Mouse (Mus musculus) midbrain, embryonic 12.5 days (tissue): ENCODE results near the gene Map1lc3a. TPM values are rescaled to one million over a fixed set of nuclear protein-coding genes. Genes with fewer than 3 reads are reported as not detected.

Experiments used
- ATAC-seq: fragments of 200-750 bp; cut with Nextera tagmentation; 2 replicates; pipeline ENCODE4 v1.8.0; 2017; ENCODE audit warnings: low read depth, moderate TSS enrichment, moderate library complexity; ENCODE audit not compliant: low FRiP score
- H3K27ac ChIP-seq: fragments of 300-500 bp; sonication (generic); replicated peaks from 2 replicates; pipeline ENCODE4 v1.5.1; 2016; ENCODE audit warnings: mild to moderate bottlenecking
- H3K27me3 ChIP-seq: fragments of 300-500 bp; sonication (generic); 2 replicates; pipeline ENCODE4 v1.6.1; 2016; ENCODE audit warnings: mild to moderate bottlenecking
- H3K36me3 ChIP-seq: fragments of 300-500 bp; sonication (generic); 2 replicates; pipeline ENCODE4 v1.6.1; 2016
- H3K4me1 ChIP-seq: fragments of 300-500 bp; sonication (generic); 2 replicates; pipeline ENCODE4 v1.6.1; 2016
- H3K4me2 ChIP-seq: fragments of 300-500 bp; sonication (generic); replicated peaks from 2 replicates; pipeline ENCODE4 v1.6.1; 2016; ENCODE audit warnings: mild to moderate bottlenecking, moderate library complexity
- H3K4me3 ChIP-seq: fragments of 300-500 bp; sonication (generic); 2 replicates; pipeline ENCODE4 v1.5.1; 2016; ENCODE audit warnings: mild to moderate bottlenecking
- H3K9ac ChIP-seq: fragments of 300-500 bp; sonication (generic); replicated peaks from 2 replicates; pipeline ENCODE4 v1.6.1; 2016; ENCODE audit warnings: mild to moderate bottlenecking, moderate library complexity
- H3K9me3 ChIP-seq: fragments of 300-500 bp; sonication (generic); 2 replicates; pipeline ENCODE4 v1.6.1; 2016; ENCODE audit warnings: mild to moderate bottlenecking
- WGBS: fragments of 180-500 bp; shearing (Covaris S2); methylation state at CpG from one replicate; pipeline ENCODE4 v1.1.7; 2016; 5-methylcytosine and 5-hydroxymethylcytosine counted together
- polyA plus RNA-seq: library from polyadenylated mRNA; unstranded; fragments of >200 nt; fragmentation: Nextera tagmentation; extraction: Ambion mirVana; gene quantifications from 2 replicates; pipeline ENCODE4 v1.2.1, GENCODE M21; 2016

Map1lc3a gene
- polyA plus RNA-seq: 193 and 205 TPM in 2 replicates

- Histone ChIP-seq H3K4me3 (peak within 1 kb of the TSS; percentile 92), H3K9me3 (no peaks in the 10 kb centered on the region), H3K36me3 (peaks cover 20% of the 10 kb centered on the region), H3K4me1 (peaks cover 12% of the 10 kb centered on the region), H3K27ac (peak within 1 kb of the TSS; percentile 76), H3K4me2 (peak within 1 kb of the TSS; percentile 80), H3K9ac (peak within 1 kb of the TSS; percentile 92), H3K27me3 (no peaks in the 10 kb centered on the region)
- peak; percentile 92 for ATAC-seq
- WGBS: 2% methylated on average over 47 of the region's 47 CpGs
These were observed at the start of gene Map1lc3a for GRCm38 (mm10) chr2:155276195-155276594. Gene Map1lc3a, plus strand, starts transcription at chr2:155276297.

- 4% methylated on average over 13 of the region's 13 CpGs for WGBS
- H3K36me3 ChIP-seq: 0 out of 2 replicates have a peak, but pooled peaks cover 3% of the 10 kb centered on the region
These were observed 40.2 kb upstream of the Map1lc3a start for GRCm38 (mm10) chr2:155235746-155236361.

GRCm38 (mm10) chr2:155236362-155236992, 39.6 kb upstream of the Map1lc3a start, which contains the start of gene Dynlrb1:
Gene Dynlrb1, plus strand, starts transcription at chr2:155236533.
- Histone ChIP-seq H3K36me3 (peaks cover 7% of the 10 kb centered on the region), H3K9ac (peak within 1 kb of the TSS; percentile 93), H3K27me3 (no peaks in the 10 kb centered on the region), H3K9me3 (no peaks in the 10 kb centered on the region), H3K4me3 (peak within 1 kb of the TSS; percentile 80), H3K27ac (peak within 1 kb of the TSS; percentile 91), H3K4me1 (peaks cover 23% of the 10 kb centered on the region), H3K4me2 (peak within 1 kb of the TSS; percentile 90)
- WGBS: under 1% methylated on average over 50 of the region's 50 CpGs
- peak; percentile 99 for ATAC-seq

More at GRCm38 (mm10) chr2:155235746-155236361, 40.2 kb upstream of the Map1lc3a start:
- peak overlapping the region; percentile 93 for H3K9ac ChIP-seq
- H3K27me3 ChIP-seq: no peaks in the 10 kb centered on the region
- ATAC-seq: peak; percentile 93
- peak overlapping the region; percentile 91 for H3K27ac ChIP-seq
- H3K4me2 ChIP-seq: peak overlapping the region; percentile 90
- no peaks in the 10 kb centered on the region for H3K9me3 ChIP-seq
- H3K4me3 ChIP-seq: peak overlapping the region; percentile 80
- peaks cover 23% of the 10 kb centered on the region for H3K4me1 ChIP-seq

- Histone ChIP-seq H3K4me3 (peak overlapping the region; percentile 80), H3K9me3 (no peaks in the 10 kb centered on the region), H3K9ac (peak overlapping the region; percentile 93), H3K27ac (no peak overlapping the region), H3K27me3 (no peaks in the 10 kb centered on the region), H3K4me2 (peak overlapping the region; percentile 90), H3K4me1 (peaks cover 23% of the 10 kb centered on the region), H3K36me3 (peaks cover 8% of the 10 kb centered on the region)
- 21% methylated on average over 4 of the region's 4 CpGs for WGBS
- no peak for ATAC-seq
These were observed 38.8 kb upstream of the Map1lc3a start for GRCm38 (mm10) chr2:155237276-155237675.

GRCm38 (mm10) chr2:155240915-155241314, 35.2 kb upstream of the Map1lc3a start:
- no peak overlapping the region for H3K4me2 ChIP-seq
- WGBS: 84% methylated on average over 4 of the region's 4 CpGs
- H3K4me1 ChIP-seq: peaks cover 19% of the 10 kb centered on the region
- H3K27ac ChIP-seq: no peak overlapping the region
- peaks cover 44% of the 10 kb centered on the region for H3K36me3 ChIP-seq
- no peaks in the 10 kb centered on the region for H3K9me3 ChIP-seq
- H3K9ac ChIP-seq: no peak overlapping the region
- H3K27me3 ChIP-seq: no peaks in the 10 kb centered on the region
- no peak for ATAC-seq
- H3K4me3 ChIP-seq: no peak overlapping the region

GRCm38 (mm10) chr2:155242296-155242855, 33.7 kb upstream of the Map1lc3a start:
- H3K9me3 ChIP-seq: no peaks in the 10 kb centered on the region
- WGBS: 86% methylated on average over 7 of the region's 7 CpGs
- peaks cover 57% of the 10 kb centered on the region for H3K36me3 ChIP-seq
- no peak overlapping the region for H3K27ac ChIP-seq
- peaks cover 15% of the 10 kb centered on the region for H3K4me1 ChIP-seq
- no peak overlapping the region for H3K4me3 ChIP-seq
- no peaks in the 10 kb centered on the region for H3K27me3 ChIP-seq
- no peak overlapping the region for H3K9ac ChIP-seq
- no peak for ATAC-seq
- no peak overlapping the region for H3K4me2 ChIP-seq

GRCm38 (mm10) chr2:155246231-155246630, 29.9 kb upstream of the Map1lc3a start:
- H3K36me3 ChIP-seq: peaks cover 90% of the 10 kb centered on the region
- H3K4me2 ChIP-seq: no peak overlapping the region
- H3K9me3 ChIP-seq: no peaks in the 10 kb centered on the region
- no peaks in the 10 kb centered on the region for H3K27me3 ChIP-seq
- H3K9ac ChIP-seq: no peak overlapping the region
- H3K27ac ChIP-seq: no peak overlapping the region
- H3K4me1 ChIP-seq: no peaks in the 10 kb centered on the region
- WGBS: 98% methylated on average over 4 of the region's 4 CpGs
- no peak for ATAC-seq
- H3K4me3 ChIP-seq: no peak overlapping the region

- no peaks in the 10 kb centered on the region for H3K4me1 ChIP-seq
- H3K4me3 ChIP-seq: no peak overlapping the region
- no peaks in the 10 kb centered on the region for H3K9me3 ChIP-seq
- peaks cover 80% of the 10 kb centered on the region for H3K36me3 ChIP-seq
- no peak overlapping the region for H3K9ac ChIP-seq
- 82% methylated on average over 1 of the region's 1 CpGs for WGBS
- no peak overlapping the region for H3K4me2 ChIP-seq
- no peak overlapping the region for H3K27ac ChIP-seq
- no peak for ATAC-seq
- no peaks in the 10 kb centered on the region for H3K27me3 ChIP-seq
These were observed 27.9 kb upstream of the Map1lc3a start for GRCm38 (mm10) chr2:155248206-155248605.

GRCm38 (mm10) chr2:155248718-155249117, 27.4 kb upstream of the Map1lc3a start:
- no peak for ATAC-seq
- Histone ChIP-seq H3K27ac (no peak overlapping the region), H3K27me3 (no peaks in the 10 kb centered on the region), H3K36me3 (peaks cover 75% of the 10 kb centered on the region), H3K4me3 (no peak overlapping the region), H3K9me3 (no peaks in the 10 kb centered on the region), H3K4me2 (no peak overlapping the region), H3K9ac (no peak overlapping the region), H3K4me1 (no peaks in the 10 kb centered on the region)
- WGBS: 90% methylated on average over 2 of the region's 2 CpGs

- H3K4me2 ChIP-seq: no peak overlapping the region
- no peaks in the 10 kb centered on the region for H3K4me1 ChIP-seq
- WGBS: 97% methylated on average over 5 of the region's 5 CpGs
- no peak overlapping the region for H3K27ac ChIP-seq
- H3K9me3 ChIP-seq: no peaks in the 10 kb centered on the region
- H3K9ac ChIP-seq: no peak overlapping the region
- no peak for ATAC-seq
- H3K4me3 ChIP-seq: no peak overlapping the region
- no peaks in the 10 kb centered on the region for H3K27me3 ChIP-seq
- H3K36me3 ChIP-seq: peaks cover 67% of the 10 kb centered on the region
These were observed 26.5 kb upstream of the Map1lc3a start for GRCm38 (mm10) chr2:155249588-155249987.

GRCm38 (mm10) chr2:155265526-155265925, 10.6 kb upstream of the Map1lc3a start:
- no peak overlapping the region for H3K9ac ChIP-seq
- H3K9me3 ChIP-seq: no peaks in the 10 kb centered on the region
- no peak for ATAC-seq
- H3K4me1 ChIP-seq: no peaks in the 10 kb centered on the region
- no peak overlapping the region for H3K4me3 ChIP-seq
- no peak overlapping the region for H3K4me2 ChIP-seq
- no peak overlapping the region for H3K27ac ChIP-seq
- no peaks in the 10 kb centered on the region for H3K27me3 ChIP-seq
- H3K36me3 ChIP-seq: no peaks in the 10 kb centered on the region
- WGBS: 92% methylated on average over 6 of the region's 6 CpGs

- Histone ChIP-seq H3K36me3 (no peaks in the 10 kb centered on the region), H3K4me2 (no peak overlapping the region), H3K9ac (no peak overlapping the region), H3K4me1 (no peaks in the 10 kb centered on the region), H3K4me3 (no peak overlapping the region), H3K9me3 (no peaks in the 10 kb centered on the region), H3K27ac (no peak overlapping the region), H3K27me3 (no peaks in the 10 kb centered on the region)
- no peak for ATAC-seq
- WGBS: 82% methylated on average over 5 of the region's 5 CpGs
These were observed 9.2 kb upstream of the Map1lc3a start for GRCm38 (mm10) chr2:155266896-155267295.
